Mouse (Mus musculus) natural killer cell, adult 2 months (primary cell): ENCODE results near the gene Terf2.
"Not testable (repeated sequence)": the region's sequence is repeated elsewhere in the genome, so short reads cannot be mapped to it uniquely, and the experiment has no call there.

ENCODE experiments used
- DNase-seq, 2 experiments: peaks; one replicate each; pipeline ENCODE4 v3.0.0; 2022; ENCODE audit warnings: low spot score in 2 of 2

The Terf2 gene

GRCm38 (mm10) chr8:107062613-107063012 is 33.7 kb downstream of the Terf2 start:
- DNase-seq = no peak

GRCm38 (mm10) chr8:107056973-107057369 is 39.4 kb downstream of the Terf2 start:
- no peak for DNase-seq

- DNase-seq = peak; percentile 94 to 96
These were observed 40.0 kb downstream of the Terf2 start, which contains the start of the genes Cog8 and Nip7 for GRCm38 (mm10) chr8:107056076-107056972. Gene Cog8 (minus strand): TSS chr8:107056689. Gene Nip7 (plus strand): TSS chr8:107056877.

- peak in 1 of 2 experiments; percentile 31 for DNase-seq
These were observed 44.3 kb downstream of the Terf2 start for GRCm38 (mm10) chr8:107052046-107052445.

GRCm38 (mm10) chr8:107049480-107049879 is 46.9 kb downstream of the Terf2 start:
- DNase-seq = no peak

- peak; percentile 57 to 72 for DNase-seq
These were observed 48.0 kb downstream of the Terf2 start, which contains the start of gene Pdf for GRCm38 (mm10) chr8:107048061-107048941. Gene Pdf (minus strand): TSS chr8:107048614.

- DNase-seq = no peak
These were observed 49.4 kb downstream of the Terf2 start for GRCm38 (mm10) chr8:107046976-107047375.

- DNase-seq = no peak
These were observed 50.9 kb downstream of the Terf2 start for GRCm38 (mm10) chr8:107045478-107045877.

GRCm38 (mm10) chr8:107040632-107041031 is 55.7 kb downstream of the Terf2 start:
- DNase-seq = no peak

GRCm38 (mm10) chr8:107036626-107037025 is 59.7 kb downstream of the Terf2 start:
- no peak for DNase-seq

- no peak for DNase-seq
These were observed 60.7 kb downstream of the Terf2 start for GRCm38 (mm10) chr8:107035641-107036040.

GRCm38 (mm10) chr8:107033609-107034008 is 62.7 kb downstream of the Terf2 start:
- DNase-seq = not testable (repeated sequence)

GRCm38 (mm10) chr8:107031577-107032090 is 64.7 kb downstream of the Terf2 start:
- DNase-seq = no peak

- DNase-seq = peak; percentile 93 to 96
These were observed 65.4 kb downstream of the Terf2 start, which contains the start of gene Vps4a for GRCm38 (mm10) chr8:107030650-107031576. Gene Vps4a (plus strand): TSS chr8:107031222.

- DNase-seq = no peak
These were observed 66.3 kb downstream of the Terf2 start for GRCm38 (mm10) chr8:107030058-107030457.

GRCm38 (mm10) chr8:107029310-107029709 is 67.0 kb downstream of the Terf2 start:
- no peak for DNase-seq

GRCm38 (mm10) chr8:107023479-107023878 is 72.9 kb downstream of the Terf2 start:
- no peak for DNase-seq
